In the genomic region with DNA sequence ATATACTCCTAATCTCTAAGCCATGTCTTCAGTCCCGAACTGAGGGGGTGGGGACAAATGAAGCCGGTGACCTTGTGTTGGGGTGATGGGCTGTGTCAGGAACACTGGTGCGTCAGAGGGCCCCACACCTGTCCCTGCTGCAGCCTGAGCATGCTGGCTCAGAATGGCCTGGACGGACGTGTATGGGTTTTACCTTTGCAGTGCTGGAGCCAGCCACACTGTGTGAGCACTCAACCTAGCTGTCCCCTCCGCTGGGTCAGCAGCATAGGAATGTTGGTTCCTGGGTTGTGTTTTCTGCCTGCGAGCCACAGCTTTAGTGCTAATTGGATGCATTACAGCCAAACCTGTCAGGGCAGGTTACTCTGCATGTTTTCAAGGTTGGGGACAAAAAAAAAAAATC, we compare ENCODE assay signal across 4 mouse cellular contexts.
"Had no signal": no experiment of that assay in that cellular context is flagged by ENCODE, and none has a peak within 500 bp of the region (broad histone marks: within the 10 kb centered on the region; RNA-seq: fewer than 3 reads in every experiment).

No protein-coding gene starts in this region.

- ATAC-seq: midbrain, embryonic 16.5 days had no signal

- H3K4me3 ChIP-seq: kidney, embryonic 15.5 days; limb, embryonic 13.5 days had no signal

- H3K27me3 ChIP-seq: kidney, embryonic 15.5 days; limb, embryonic 13.5 days had no signal

- H3K9me3 ChIP-seq: kidney, embryonic 15.5 days; limb, embryonic 13.5 days had no signal

- H3K4me2 ChIP-seq: kidney, embryonic 15.5 days; limb, embryonic 13.5 days had no signal

- H3K9ac ChIP-seq: kidney, embryonic 15.5 days; limb, embryonic 13.5 days; liver, embryonic 14.5 days had no signal

- H3K4me1 ChIP-seq: limb, embryonic 13.5 days had no signal

- H3K27ac ChIP-seq: kidney, embryonic 15.5 days; limb, embryonic 13.5 days; liver, embryonic 14.5 days had no signal
